Mouse (Mus musculus): ENCODE measurements at regions not wholly inside any gene's neighbourhood (a gene's known extent, or its start where the extent isn't known, plus 50 kb on each side); places are given as distances from the start of the nearest gene placed in this dataset. TPM values are rescaled to one million over a fixed set of nuclear protein-coding genes. Genes with fewer than 3 reads are reported as not detected.

DNA sequence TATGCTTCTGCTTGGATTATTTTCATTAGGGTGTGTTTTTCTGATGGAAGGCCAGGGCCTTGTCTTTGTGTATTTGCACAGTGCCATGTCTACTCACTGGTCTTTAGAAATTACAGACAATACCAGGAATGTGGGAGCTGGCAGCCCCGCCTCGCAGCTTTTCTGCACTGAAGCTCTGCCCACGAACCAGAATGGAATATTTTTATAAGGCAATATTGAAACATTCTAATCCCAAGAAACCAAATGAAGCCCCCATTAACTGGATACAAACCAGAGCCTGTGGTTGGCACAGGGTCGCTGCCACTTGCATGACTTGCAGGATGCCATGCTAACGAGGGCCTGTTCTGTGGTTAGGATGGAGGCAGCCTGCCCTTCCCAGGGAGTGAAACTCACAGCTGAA lies 54.3 kb upstream of the Gm10320 start:
- H3K27ac ChIP-seq, result no peak overlapping the region
- H3K9me3 ChIP-seq (replicated peaks), result no peaks in the 10 kb centered on the region
- no peaks in the 10 kb centered on the region for H3K4me1 ChIP-seq (replicated peaks)
- no peak overlapping the region for H3K9ac ChIP-seq
- no peak for ATAC-seq (replicated peaks; ENCODE audit: insufficient number of reproducible peaks, insufficient read depth, low FRiP score, low read depth)
- no peaks in the 10 kb centered on the region for H3K36me3 ChIP-seq
- WGBS, result 55% methylated on average over 5 of the region's 5 CpGs
- peaks cover 15% of the 10 kb centered on the region for H3K27me3 ChIP-seq
- H3K4me3 ChIP-seq, result no peak overlapping the region
- H3K4me2 ChIP-seq, result no peak overlapping the region

DNA sequence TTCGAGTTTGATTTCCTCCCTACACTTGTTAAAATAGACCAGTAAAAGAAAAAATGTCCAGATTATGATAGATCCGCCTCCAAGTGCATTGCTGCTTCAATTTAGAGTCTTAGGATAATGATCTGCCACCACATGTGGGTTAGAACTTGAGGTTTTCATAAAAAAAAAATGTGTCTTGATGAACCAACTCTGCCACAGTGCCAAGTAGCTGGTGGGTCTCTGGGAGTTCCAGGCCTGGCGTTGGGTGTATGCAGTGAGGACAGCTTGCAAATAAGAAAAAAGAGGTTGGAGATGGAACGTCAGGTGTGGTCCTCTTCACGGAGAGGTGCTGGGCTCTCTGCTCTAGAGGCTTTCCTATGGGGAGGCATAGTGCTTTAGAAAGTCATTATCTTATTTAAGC lies 53.6 kb upstream of the Gm10320 start:
- peaks cover 12% of the 10 kb centered on the region; the same call in 1 of the 2 replicates for H3K27me3 ChIP-seq
- no peak overlapping the region for H3K4me3 ChIP-seq
- no peaks in the 10 kb centered on the region for H3K36me3 ChIP-seq
- H3K9ac ChIP-seq, result no peak overlapping the region
- H3K4me2 ChIP-seq, result no peak overlapping the region
- ATAC-seq (replicated peaks; ENCODE audit: insufficient number of reproducible peaks, insufficient read depth, low FRiP score, low read depth), result no peak
- no peak overlapping the region for H3K27ac ChIP-seq
- H3K4me1 ChIP-seq (replicated peaks), result no peaks in the 10 kb centered on the region
- no peaks in the 10 kb centered on the region for H3K9me3 ChIP-seq (replicated peaks)
- 69% methylated on average over 5 of the region's 5 CpGs for WGBS

DNA sequence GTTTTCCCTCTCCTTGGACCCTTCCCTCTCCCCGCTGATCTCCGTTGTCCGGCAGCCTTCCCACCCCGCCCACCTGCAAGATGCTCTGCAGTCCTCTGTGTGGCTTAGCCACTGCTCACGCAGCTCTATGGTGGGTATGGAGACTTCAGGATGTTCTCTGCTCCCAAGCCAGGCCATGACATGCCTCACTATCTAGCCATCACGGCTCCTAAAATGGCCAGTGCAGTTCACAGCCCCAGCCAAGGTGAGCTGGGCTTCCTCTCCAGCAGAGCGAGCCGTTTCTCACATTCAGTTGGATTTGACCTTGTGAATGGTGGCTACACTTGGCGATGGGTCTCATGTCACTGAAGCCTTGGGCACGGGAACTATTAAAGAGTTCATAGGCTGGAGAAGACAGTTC lies 52.2 kb upstream of the Gm10320 start:
- Histone ChIP-seq H3K27me3 (peaks cover 3% of the 10 kb centered on the region; the same call in 1 of the 2 replicates), H3K9ac (no peak overlapping the region), H3K9me3 (replicated peaks) (no peaks in the 10 kb centered on the region), H3K27ac (no peak overlapping the region), H3K4me2 (no peak overlapping the region), H3K36me3 (no peaks in the 10 kb centered on the region), H3K4me3 (no peak overlapping the region), H3K4me1 (replicated peaks) (no peaks in the 10 kb centered on the region)
- ATAC-seq (replicated peaks; ENCODE audit: insufficient number of reproducible peaks, insufficient read depth, low FRiP score, low read depth), result no peak
- 87% methylated on average over 10 of the region's 10 CpGs for WGBS

Small RNA genes lying in the stretch of these regions (microRNA-seq; reads per million reads assigned to microRNA genes)
- gene Gm22698, result not detected
